Mouse (Mus musculus) hindbrain, embryonic 11.5 days (tissue): Measurements from ENCODE around the gene Tmc4. TPM values are rescaled to one million over a fixed set of nuclear protein-coding genes. Genes with fewer than 3 reads are reported as not detected.

Experiments
- polyA plus RNA-seq: library from polyadenylated mRNA; unstranded; fragments of >200 nt; fragmentation: Nextera tagmentation; extraction: Ambion mirVana; gene quantifications from 2 replicates; pipeline ENCODE4 v1.2.1, GENCODE M21; 2014

Tmc4 gene
- polyA plus RNA-seq, 1 experiment from 2014 or later, result 4.4 TPM

Other genes with a start within 250 kb of the Tmc4 start
- gene Tarm1, start 174.9 kb downstream of the Tmc4 start, polyA plus RNA-seq, result not detected in 2 replicates
- 0.18 and 0.31 TPM in 2 replicates for gene Oscar, start 61.4 kb downstream of the Tmc4 start, polyA plus RNA-seq
- 343 and 344 TPM in 2 replicates for gene Ndufa3, start 60.2 kb downstream of the Tmc4 start, polyA plus RNA-seq
- gene Tfpt, start 47.6 kb downstream of the Tmc4 start, polyA plus RNA-seq, result 28.5 and 28.9 TPM in 2 replicates
- 124 and 136 TPM in 2 replicates for gene Prpf31, start 47.6 kb downstream of the Tmc4 start, polyA plus RNA-seq
- gene Cnot3, start 32.3 kb downstream of the Tmc4 start, polyA plus RNA-seq, result 50.9 and 58.3 TPM in 2 replicates
- 16.4 and 20.9 TPM in 2 replicates for gene Leng1, start 11.7 kb downstream of the Tmc4 start, polyA plus RNA-seq
- 204 and 207 TPM in 2 replicates for gene Tsen34, start 15.3 kb upstream of the Tmc4 start, polyA plus RNA-seq
- 22.2 and 25.1 TPM in 2 replicates for gene Mboat7, start 16.0 kb upstream of the Tmc4 start, polyA plus RNA-seq
- 1,221 and 1,232 TPM in 2 replicates for gene Rps9, start 26.4 kb upstream of the Tmc4 start, polyA plus RNA-seq
- 0.08 TPM in 1 of 2 replicates, not detected in the other for gene Pirb, start 42.8 kb upstream of the Tmc4 start, polyA plus RNA-seq
- not detected in 2 replicates for gene Gm15448, start 148.1 kb upstream of the Tmc4 start, polyA plus RNA-seq
- 0.10 TPM in 1 of 2 replicates, not detected in the other for gene Pira2, start 167.5 kb upstream of the Tmc4 start, polyA plus RNA-seq
- gene Gm14548, start 220.6 kb upstream of the Tmc4 start, polyA plus RNA-seq, result not detected in 2 replicates
- not detected in 2 replicates for gene Lilra6, start 237.9 kb upstream of the Tmc4 start, polyA plus RNA-seq